Mouse (Mus musculus) embryo, embryonic 11 days (tissue): ENCODE measurements at regions not wholly inside any gene's neighbourhood (a gene's known extent, or its start where the extent isn't known, plus 50 kb on each side); places are given as distances from the start of the nearest gene placed in this dataset.
"Not testable (repeated sequence)": the region's sequence is repeated elsewhere in the genome, so short reads cannot be mapped to it uniquely, and the experiment has no call there.

ENCODE experiments used
- DNase-seq: peaks from one replicate; pipeline ENCODE4 v3.0.0-alpha.2; 2015

- not testable (repeated sequence) for DNase-seq
Measured at GRCm38 (mm10) chrX:91059251-91059650, 167.3 kb downstream of the Gm44 start.

- peak; percentile 2 for DNase-seq
Measured at GRCm38 (mm10) chrX:91085137-91085536, 193.2 kb downstream of the Gm44 start.
